22 mouse cellular contexts compared by ENCODE assay signal in genomic region chr17:33773871-33774572, GRCm38 (mm10). TPM values are rescaled to one million over a fixed set of nuclear protein-coding genes. Genes with fewer than 3 reads are reported as not detected.
DNase-seq lines count a peak whose midpoint lies in the region; ATAC-seq and TF ChIP-seq lines count a peak whose summit lies in the region.
"Had no signal": no experiment of that assay in that cellular context is flagged by ENCODE, and none has a peak within 500 bp of the region (broad histone marks: within the 10 kb centered on the region; RNA-seq: fewer than 3 reads in every experiment).

No protein-coding gene starts in this region.

- WGBS in kidney, embryonic 14.5 days = 91% methylated on average over 6 of the region's 6 CpGs
- WGBS in liver, adult 2 months = 58% methylated on average over 6 of the region's 6 CpGs
- 87% methylated on average over 6 of the region's 6 CpGs for WGBS in liver, embryonic 11.5 days

- TF ChIP-seq POLR2A in liver, adult 2 months (IDR thresholded peaks at IDR 0.05; ENCODE audit: extremely low read depth, insufficient read depth, low read length) = no peak

- no peaks in the 10 kb centered on the region for H3K27me3 ChIP-seq in kidney, embryonic 14.5 days (ENCODE audit: control insufficient read depth, insufficient read depth, low read length)
- H3K27me3 ChIP-seq in liver, adult 2 months (ENCODE audit: control insufficient read depth, insufficient read depth, low read length) = no peaks in the 10 kb centered on the region
- H3K27me3 ChIP-seq in liver, embryonic 11.5 days (replicated peaks; ENCODE audit: control insufficient read depth, insufficient read depth, low read length) = no peaks in the 10 kb centered on the region
- H3K27me3 ChIP-seq: CH12.LX; embryonic facial prominence, embryonic 13.5 days; forebrain, embryonic 12.5 days; Patski had no signal

- no peak overlapping the region for H3K4me2 ChIP-seq in kidney, embryonic 14.5 days (replicated peaks; ENCODE audit: low read depth, low read length)
- no peak overlapping the region for H3K4me2 ChIP-seq in liver, embryonic 11.5 days
- H3K4me2 ChIP-seq: embryonic facial prominence, embryonic 13.5 days; forebrain, embryonic 12.5 days had no signal

- no peak for TF ChIP-seq CTCF in liver, adult 2 months (IDR thresholded peaks at IDR 0.05; ENCODE audit: low read depth, low read length)

- H3K9ac ChIP-seq in kidney, embryonic 14.5 days (ENCODE audit: low read depth, low read length) = no peak overlapping the region
- peak overlapping the region; percentile 33; the same call in 1 of the 2 replicates for H3K9ac ChIP-seq in liver, adult 2 months (ENCODE audit: low read depth, low read length)
- no peak overlapping the region for H3K9ac ChIP-seq in liver, embryonic 11.5 days (ENCODE audit: low read depth, low read length)
- H3K9ac ChIP-seq: embryonic facial prominence, embryonic 13.5 days; forebrain, embryonic 12.5 days had no signal

- H3K27ac ChIP-seq in kidney, embryonic 14.5 days (ENCODE audit: low read depth, low read length) = no peak overlapping the region
- H3K27ac ChIP-seq in liver, adult 2 months (replicated peaks; ENCODE audit: insufficient read depth, low read depth, low read length) = peak overlapping the region; percentile 91
- H3K27ac ChIP-seq in liver, embryonic 11.5 days (ENCODE audit: low read depth, low read length) = no peak overlapping the region
- H3K27ac ChIP-seq: embryonic facial prominence, embryonic 13.5 days; forebrain, embryonic 12.5 days; heart, embryonic 10.5 days had no signal

- no peak overlapping the region for H3K4me3 ChIP-seq in kidney, embryonic 14.5 days (ENCODE audit: low read length)
- H3K4me3 ChIP-seq in liver, adult 2 months (ENCODE audit: insufficient read depth, low read depth, low read length) = no peak overlapping the region
- no peak overlapping the region for H3K4me3 ChIP-seq in liver, embryonic 11.5 days (ENCODE audit: low read depth, low read length)
- H3K4me3 ChIP-seq: embryonic facial prominence, embryonic 13.5 days; forebrain, embryonic 12.5 days; heart, embryonic 10.5 days had no signal

- no peak for ATAC-seq in kidney, embryonic 14.5 days (ENCODE audit: low FRiP score, low TSS enrichment)
- no peak for ATAC-seq in liver, embryonic 11.5 days (replicated peaks; ENCODE audit: low FRiP score)
- ATAC-seq: activated CD4-positive, CD25-positive, alpha-beta regulatory T cell, adult 4 months; forebrain, embryonic 16.5 days; Patski had no signal

- DNase-seq in kidney, adult 9 months = peak; percentile 83
- DNase-seq in liver, adult 2 months (ENCODE audit: extremely low read depth, low read depth, low spot score) = peak; percentile 88
- DNase-seq in liver, embryonic 11.5 days (ENCODE audit: low spot score) = no peak
- peak; percentile 70 for DNase-seq in adipocyte (ENCODE audit: low spot score)
- peak; percentile 51 for DNase-seq in yolk sac, embryonic 10.5 days (ENCODE audit: low spot score)
- DNase-seq: adrenal gland, adult 2 months; adrenal gland, postnatal 25 days; cerebellum, adult 18-20 months; cerebellum, adult 9-11 months; cerebellum, postnatal 36 days; gastrocnemius, postnatal 10 days; heart, adult 18-20 months; heart, postnatal 10 days; heart, postnatal 4 days had no signal

- H3K79me2 ChIP-seq in liver, adult 2 months (ENCODE audit: control insufficient read depth, insufficient read depth, low read length) = no peaks in the 10 kb centered on the region; the same call in 1 of the 2 replicates

- H3K36me3 ChIP-seq in kidney, embryonic 14.5 days (ENCODE audit: control insufficient read depth, insufficient read depth, low read length) = peaks cover 19% of the 10 kb centered on the region
- H3K36me3 ChIP-seq in liver, adult 2 months (ENCODE audit: control insufficient read depth, insufficient read depth, low read length) = peaks cover 43% of the 10 kb centered on the region
- peaks cover 16% of the 10 kb centered on the region; the same call in 1 of the 2 replicates for H3K36me3 ChIP-seq in liver, embryonic 11.5 days (ENCODE audit: control insufficient read depth, insufficient read depth, low read length)
- H3K36me3 ChIP-seq: forebrain, embryonic 12.5 days had no signal

- H3K9me3 ChIP-seq in kidney, embryonic 14.5 days (ENCODE audit: control insufficient read depth, low read length) = no peaks in the 10 kb centered on the region
- no peaks in the 10 kb centered on the region for H3K9me3 ChIP-seq in liver, embryonic 11.5 days (ENCODE audit: control insufficient read depth, low read length)
- H3K9me3 ChIP-seq: embryonic facial prominence, embryonic 13.5 days; forebrain, embryonic 12.5 days; heart, embryonic 10.5 days had no signal

- H3K4me1 ChIP-seq in kidney, embryonic 14.5 days (ENCODE audit: control insufficient read depth, insufficient read depth, low read length) = peaks cover 7% of the 10 kb centered on the region
- peaks cover 40% of the 10 kb centered on the region for H3K4me1 ChIP-seq in liver, adult 2 months (ENCODE audit: control insufficient read depth, insufficient read depth, low read length)
- H3K4me1 ChIP-seq in liver, embryonic 11.5 days (replicated peaks; ENCODE audit: control insufficient read depth, insufficient read depth, low read length) = peaks cover 7% of the 10 kb centered on the region
- H3K4me1 ChIP-seq: forebrain, embryonic 12.5 days had no signal

RNA-seq across cellular contexts. Expression of gene Angptl4, which starts 7.6 kb away (rescaled TPM):
- polyA plus RNA-seq in kidney, embryonic 14.5 days (2014; fragmentation: Nextera tagmentation; extraction: Ambion mirVana) = 18.4 and 19.4 TPM in 2 replicates
- total RNA-seq in liver, adult 2 months (2014; rRNA removed) = 129 and 142 TPM in 2 replicates
- polyA plus RNA-seq in liver, adult 2 months (2012; rRNA removed) = 28.1 and 49.5 TPM in 2 replicates
- polyA plus RNA-seq in liver, embryonic 11.5 days (2014; fragmentation: Nextera tagmentation; extraction: Ambion mirVana) = 28.1 and 31.9 TPM in 2 replicates

RNA-seq across cellular contexts. Expression of gene Rab11b, which starts 13.7 kb away (rescaled TPM):
- polyA plus RNA-seq in kidney, embryonic 14.5 days (2014; fragmentation: Nextera tagmentation; extraction: Ambion mirVana) = 217 and 269 TPM in 2 replicates
- total RNA-seq in liver, adult 2 months (2014; rRNA removed) = 23.3 and 45.2 TPM in 2 replicates
- 168 and 177 TPM in 2 replicates for polyA plus RNA-seq in liver, adult 2 months (2012; rRNA removed)
- polyA plus RNA-seq in liver, embryonic 11.5 days (2014; fragmentation: Nextera tagmentation; extraction: Ambion mirVana) = 184 and 199 TPM in 2 replicates

RNA-seq across cellular contexts. Expression of gene Kank3, which starts 36.3 kb away (rescaled TPM):
- 49.9 and 52.1 TPM in 2 replicates for polyA plus RNA-seq in kidney, embryonic 14.5 days (2014; fragmentation: Nextera tagmentation; extraction: Ambion mirVana)
- total RNA-seq in liver, adult 2 months (2014; rRNA removed) = 6.0 and 7.3 TPM in 2 replicates
- polyA plus RNA-seq in liver, adult 2 months (2012; rRNA removed) = 9.5 and 13.4 TPM in 2 replicates
- 21.4 and 23.4 TPM in 2 replicates for polyA plus RNA-seq in liver, embryonic 11.5 days (2014; fragmentation: Nextera tagmentation; extraction: Ambion mirVana)

RNA-seq across cellular contexts. Expression of gene Rps28, which starts 50.3 kb away (rescaled TPM):
- 1,210 and 1,489 TPM in 2 replicates for polyA plus RNA-seq in kidney, embryonic 14.5 days (2014; fragmentation: Nextera tagmentation; extraction: Ambion mirVana)
- total RNA-seq in liver, adult 2 months (2014; rRNA removed) = 275 and 294 TPM in 2 replicates
- 374 and 500 TPM in 2 replicates for polyA plus RNA-seq in liver, adult 2 months (2012; rRNA removed)
- polyA plus RNA-seq in liver, embryonic 11.5 days (2014; fragmentation: Nextera tagmentation; extraction: Ambion mirVana) = 1,026 and 1,173 TPM in 2 replicates

RNA-seq across cellular contexts. Expression of gene Ndufa7, which starts 50.4 kb away (rescaled TPM):
- 504 and 675 TPM in 2 replicates for polyA plus RNA-seq in kidney, embryonic 14.5 days (2014; fragmentation: Nextera tagmentation; extraction: Ambion mirVana)
- 214 and 217 TPM in 2 replicates for total RNA-seq in liver, adult 2 months (2014; rRNA removed)
- 372 and 457 TPM in 2 replicates for polyA plus RNA-seq in liver, adult 2 months (2012; rRNA removed)
- 390 and 411 TPM in 2 replicates for polyA plus RNA-seq in liver, embryonic 11.5 days (2014; fragmentation: Nextera tagmentation; extraction: Ambion mirVana)
